Mouse (Mus musculus) testis, postnatal 14 days (tissue): ENCODE data around the gene Kif16b.
"Not testable (repeated sequence)": the region's sequence is repeated elsewhere in the genome, so short reads cannot be mapped to it uniquely, and the experiment has no call there.

ENCODE experiments used
- DNase-seq: peaks from one replicate; pipeline ENCODE4 v3.0.0; 2021; ENCODE audit warnings: low spot score

The Kif16b gene

DNA sequence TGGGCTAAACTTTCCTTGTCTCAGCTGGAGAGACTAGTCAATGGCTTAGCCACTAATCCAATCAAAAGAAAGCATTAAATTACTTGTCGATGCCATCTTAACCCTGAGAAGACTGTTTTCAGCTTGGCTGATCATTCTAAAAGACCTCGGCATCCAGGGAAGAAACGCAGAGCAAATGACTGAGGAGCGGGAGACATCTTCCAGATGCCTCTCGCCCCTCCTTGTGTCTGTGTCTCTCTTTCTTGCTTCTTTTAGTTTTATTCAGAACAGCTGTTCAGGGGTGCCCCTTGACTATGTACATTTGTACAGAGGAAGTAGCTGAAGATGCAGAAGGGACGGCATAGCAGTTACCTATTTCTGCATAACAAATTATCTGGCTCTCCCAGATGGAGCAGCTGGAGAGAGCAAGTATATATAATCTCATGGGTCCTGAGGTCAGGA is 311.0 kb downstream of the Kif16b start:
- no peak for DNase-seq

DNA sequence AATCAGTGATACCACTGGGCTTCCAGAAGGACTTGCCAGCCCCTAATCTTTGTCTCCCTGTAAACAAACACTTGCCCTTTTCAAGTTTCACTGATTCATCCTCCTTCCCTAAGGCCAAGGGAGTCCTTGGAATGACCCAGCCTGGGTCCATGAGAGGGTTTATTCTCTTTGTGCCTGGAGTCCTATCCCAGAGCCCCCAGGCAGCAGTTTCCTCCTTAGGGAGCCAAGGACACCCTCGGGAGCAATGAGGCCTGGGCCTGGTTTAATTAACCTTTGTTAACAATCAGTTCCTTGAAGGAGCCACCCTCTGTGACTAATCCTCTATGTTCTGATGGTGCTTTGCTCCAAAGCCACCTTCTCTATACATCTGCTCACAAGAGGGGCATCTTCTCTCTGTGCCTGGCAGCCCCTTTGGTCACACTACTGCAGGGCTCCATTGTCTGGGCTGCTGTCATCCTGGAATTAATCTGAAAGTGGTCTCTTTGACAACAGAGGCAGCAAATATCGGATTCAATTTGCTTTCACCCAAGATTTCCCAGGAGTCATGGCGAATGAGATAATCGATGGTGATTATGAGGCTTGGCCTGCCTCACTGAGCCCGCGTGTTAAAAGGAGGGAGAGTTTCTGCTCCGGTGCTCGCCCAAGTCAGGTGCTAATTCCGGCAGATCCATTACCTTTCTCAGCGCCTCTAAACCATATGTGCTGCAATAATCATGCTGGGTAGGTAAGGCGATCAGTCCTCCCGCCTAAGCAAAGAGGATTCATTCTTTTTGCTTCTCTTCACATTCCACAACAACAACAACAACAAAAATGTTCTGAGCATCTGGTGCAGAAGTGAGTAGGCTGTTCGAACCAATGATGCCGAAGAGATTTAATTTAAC is 311.7 kb downstream of the Kif16b start:
- no peak for DNase-seq

DNA sequence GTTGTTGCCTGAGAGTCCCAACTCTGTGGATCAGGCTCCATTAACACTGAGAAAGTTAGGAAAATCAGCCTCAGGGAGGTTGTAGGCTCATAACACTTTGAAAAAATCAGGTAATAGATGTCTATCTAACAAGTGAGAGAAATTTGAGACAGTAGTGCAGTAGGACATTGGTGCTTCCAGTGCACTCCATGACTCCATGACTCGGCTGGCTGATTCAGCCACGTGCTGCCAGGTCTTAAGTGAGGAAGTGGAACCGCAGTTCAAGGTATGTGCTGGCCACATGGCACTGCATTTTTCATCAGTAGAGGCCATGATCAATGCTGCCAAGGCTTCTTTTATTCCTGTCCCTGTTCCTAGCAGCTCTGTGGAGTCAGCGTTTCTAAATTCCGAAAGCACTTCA is 315.5 kb downstream of the Kif16b start:
- DNase-seq, result no peak

GRCm38 (mm10) chr2:142584851-142585737 is 316.2 kb downstream of the Kif16b start:
- DNase-seq, result no peak

DNA sequence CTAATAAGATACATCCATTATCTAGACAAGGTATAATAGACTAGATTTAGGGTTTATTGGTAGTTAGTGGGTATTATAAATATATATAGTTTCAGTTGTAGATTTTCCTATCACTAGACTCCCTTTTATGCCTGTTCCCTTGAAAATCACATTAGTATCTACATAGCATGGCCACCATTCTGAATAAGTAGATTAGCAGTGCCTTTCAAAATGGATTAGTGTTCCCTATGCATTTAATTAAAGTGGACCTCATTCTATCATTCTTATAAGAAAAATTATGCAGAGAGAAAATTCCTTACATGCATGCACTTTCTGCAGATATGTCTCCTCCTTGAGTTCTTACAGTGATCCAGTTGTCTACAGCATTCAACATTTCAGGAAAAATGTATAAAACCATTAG is 320.9 kb downstream of the Kif16b start:
- no peak for DNase-seq

GRCm38 (mm10) chr2:142577414-142577813 is 323.9 kb downstream of the Kif16b start:
- not testable (repeated sequence) for DNase-seq

GRCm38 (mm10) chr2:142569771-142570170 is 331.6 kb downstream of the Kif16b start:
- no peak for DNase-seq
